Mouse (Mus musculus): ENCODE data around the gene Aurkb.

Aurkb gene

GRCm38 (mm10) chr11:69100639-69101360, 55.4 kb downstream of the Aurkb start:
- DNase-seq = no peak

Measured in right cerebral cortex, postnatal 14 days (tissue).